Mouse (Mus musculus) heart, embryonic 15.5 days (tissue): ENCODE data around the gene Ehd2. TPM values are rescaled to one million over a fixed set of nuclear protein-coding genes. Genes with fewer than 3 reads are reported as not detected.
A peak's percentile ranks its signal among the peaks of the same experiment; 100 is the strongest.
"Not testable (repeated sequence)": the region's sequence is repeated elsewhere in the genome, so short reads cannot be mapped to it uniquely, and the experiment has no call there.

Experiments used
- ATAC-seq: fragments of 200-750 bp; cut with Nextera tagmentation; replicated peaks from 2 replicates; pipeline ENCODE4 v1.8.0; 2017; ENCODE audit warnings: low read depth, moderate TSS enrichment; ENCODE audit not compliant: insufficient number of reproducible peaks, insufficient read depth, low FRiP score
- H3K27ac ChIP-seq: fragments of 300-500 bp; sonication (generic); 2 replicates; pipeline ENCODE4 v1.5.1; 2015; ENCODE audit warnings: mild to moderate bottlenecking, inconsistent platforms
- H3K27me3 ChIP-seq: fragments of 300-500 bp; sonication (generic); 2 replicates; pipeline ENCODE4 v1.6.1; 2015; ENCODE audit warnings: inconsistent platforms
- H3K36me3 ChIP-seq: fragments of 300-500 bp; sonication (generic); 2 replicates; pipeline ENCODE4 v1.6.1; 2015; ENCODE audit warnings: mild to moderate bottlenecking, inconsistent platforms
- H3K4me1 ChIP-seq: fragments of 300-500 bp; sonication (generic); replicated peaks from 2 replicates; pipeline ENCODE4 v1.6.1; 2015; ENCODE audit warnings: inconsistent platforms
- H3K4me2 ChIP-seq: fragments of 300-500 bp; sonication (generic); 2 replicates; pipeline ENCODE4 v1.6.1; 2015; ENCODE audit warnings: inconsistent platforms, mild to moderate bottlenecking, moderate library complexity
- H3K4me3 ChIP-seq: fragments of 300-500 bp; sonication (generic); 2 replicates; pipeline ENCODE4 v1.5.1; 2015; ENCODE audit warnings: mild to moderate bottlenecking, inconsistent platforms
- H3K9ac ChIP-seq: fragments of 300-500 bp; sonication (generic); 2 replicates; pipeline ENCODE4 v1.6.1; 2015; ENCODE audit warnings: mild to moderate bottlenecking, inconsistent platforms
- H3K9me3 ChIP-seq: fragments of 300-500 bp; sonication (generic); replicated peaks from 2 replicates; pipeline ENCODE4 v1.6.1; 2016; ENCODE audit warnings: inconsistent platforms
- WGBS: fragments of 180-500 bp; shearing (Covaris S2); methylation state at CpG from one replicate; pipeline ENCODE4 v1.1.7; 2015; ENCODE audit warnings: mixed read lengths; 5-methylcytosine and 5-hydroxymethylcytosine counted together
- polyA plus RNA-seq: library from polyadenylated mRNA; unstranded; fragments of >200 nt; fragmentation: Nextera tagmentation; extraction: Ambion mirVana; gene quantifications from 2 replicates; pipeline ENCODE4 v1.2.1, GENCODE M21; 2015

Ehd2 gene
- polyA plus RNA-seq, 1 experiment from 2014 or later = 62.8 TPM

- 0 out of 2 replicates have a peak overlapping the region, but pooled peaks have one; percentile 75 for H3K4me3 ChIP-seq
Observed at GRCm38 (mm10) chr7:15919947-15920346, 47.4 kb downstream of the Ehd2 start.

GRCm38 (mm10) chr7:15918371-15918770 is 49.0 kb downstream of the Ehd2 start:
- Histone ChIP-seq H3K27ac (no peak overlapping the region), H3K9ac (no peak overlapping the region), H3K36me3 (peaks cover 32% of the 10 kb centered on the region), H3K27me3 (no peaks in the 10 kb centered on the region), H3K4me1 (peaks cover 27% of the 10 kb centered on the region), H3K9me3 (no peaks in the 10 kb centered on the region), H3K4me2 (no peak overlapping the region), H3K4me3 (no peak overlapping the region)
- no peak for ATAC-seq

More at GRCm38 (mm10) chr7:15919947-15920346, 47.4 kb downstream of the Ehd2 start:
- peaks cover 32% of the 10 kb centered on the region for H3K36me3 ChIP-seq
- no peaks in the 10 kb centered on the region for H3K27me3 ChIP-seq
- no peak overlapping the region for H3K9ac ChIP-seq
- H3K4me2 ChIP-seq = peak overlapping the region; percentile 76; the same call in 1 of the 2 replicates
- no peaks in the 10 kb centered on the region for H3K9me3 ChIP-seq
- H3K27ac ChIP-seq = no peak overlapping the region
- ATAC-seq = no peak
- H3K4me1 ChIP-seq = peaks cover 27% of the 10 kb centered on the region
- whole genome bisulfite sequencing = 86% methylated on average over 9 of the region's 9 CpGs

- no peaks in the 10 kb centered on the region for H3K27me3 ChIP-seq
- no peak for ATAC-seq
- WGBS = 86% methylated on average over 4 of the region's 4 CpGs
Observed at GRCm38 (mm10) chr7:15916996-15917395, 50.4 kb downstream of the Ehd2 start.

DNA sequence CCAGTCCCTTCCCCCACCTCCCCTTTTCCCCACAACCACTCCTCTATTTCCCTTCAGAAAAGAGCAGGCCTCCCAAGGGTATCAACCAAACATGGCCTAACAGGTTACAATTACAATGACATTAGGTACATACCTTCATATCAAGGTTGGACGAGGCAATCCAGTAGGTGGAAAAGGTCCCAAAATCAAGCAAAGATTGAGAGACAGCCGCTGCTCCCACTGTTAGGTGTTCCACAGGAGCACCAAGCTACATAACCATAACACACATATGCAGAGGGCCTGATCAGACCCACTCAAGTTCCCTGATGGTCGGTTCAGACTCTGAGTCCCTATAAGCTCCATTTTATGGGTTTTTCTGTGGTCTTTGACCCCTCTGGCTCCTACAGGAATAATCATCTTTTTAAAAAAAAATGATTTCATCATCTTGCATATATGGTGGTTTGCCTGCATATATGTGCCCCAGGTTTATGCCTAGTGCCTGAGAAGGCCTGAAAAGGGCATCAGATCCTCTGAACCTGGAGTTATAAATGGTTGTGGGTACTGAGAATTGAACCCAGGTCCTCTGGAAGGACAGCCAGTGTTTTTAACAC is 51.1 kb downstream of the Ehd2 start:
- Histone ChIP-seq H3K27me3 (no peaks in the 10 kb centered on the region), H3K36me3 (peaks cover 32% of the 10 kb centered on the region), H3K4me2 (no peak overlapping the region), H3K4me1 (peaks cover 17% of the 10 kb centered on the region), H3K27ac (no peak overlapping the region), H3K9me3 (no peaks in the 10 kb centered on the region), H3K4me3 (no peak overlapping the region), H3K9ac (no peak overlapping the region)
- ATAC-seq = no peak
- 84% methylated on average over 3 of the region's 3 CpGs for WGBS

More at GRCm38 (mm10) chr7:15916996-15917395, 50.4 kb downstream of the Ehd2 start:
- Histone ChIP-seq H3K9me3 (no peaks in the 10 kb centered on the region), H3K36me3 (peaks cover 32% of the 10 kb centered on the region), H3K27ac (no peak overlapping the region), H3K4me3 (no peak overlapping the region), H3K4me1 (peaks cover 20% of the 10 kb centered on the region), H3K4me2 (no peak overlapping the region), H3K9ac (no peak overlapping the region)

GRCm38 (mm10) chr7:15915695-15916094 is 51.7 kb downstream of the Ehd2 start:
- H3K9me3 ChIP-seq, H3K4me3 ChIP-seq, ATAC-seq, H3K27ac ChIP-seq, H3K4me2 ChIP-seq, H3K9ac ChIP-seq, H3K27me3 ChIP-seq: not testable (repeated sequence)
- WGBS = 82% methylated on average over 4 of the region's 4 CpGs
- H3K36me3 ChIP-seq = peaks cover 32% of the 10 kb centered on the region
- peaks cover 11% of the 10 kb centered on the region for H3K4me1 ChIP-seq

- Histone ChIP-seq H3K4me3 (no peak overlapping the region), H3K36me3 (peaks cover 28% of the 10 kb centered on the region), H3K9me3 (no peaks in the 10 kb centered on the region), H3K4me1 (peaks cover 2% of the 10 kb centered on the region; the same call in 1 of the 2 replicates), H3K9ac (no peak overlapping the region), H3K4me2 (no peak overlapping the region), H3K27me3 (no peaks in the 10 kb centered on the region), H3K27ac (no peak overlapping the region)
- no peak for ATAC-seq
- WGBS = 83% methylated on average over 2 of the region's 2 CpGs
Observed at GRCm38 (mm10) chr7:15914751-15915150, 52.6 kb downstream of the Ehd2 start.

- no peak for ATAC-seq
- Histone ChIP-seq H3K4me1 (no peaks in the 10 kb centered on the region), H3K4me2 (no peak overlapping the region), H3K27ac (no peak overlapping the region), H3K9me3 (no peaks in the 10 kb centered on the region), H3K36me3 (peaks cover 23% of the 10 kb centered on the region), H3K27me3 (no peaks in the 10 kb centered on the region), H3K9ac (no peak overlapping the region), H3K4me3 (no peak overlapping the region)
- WGBS = 29% methylated on average over 2 of the region's 2 CpGs
Observed at GRCm38 (mm10) chr7:15914252-15914651, 53.1 kb downstream of the Ehd2 start.

DNA sequence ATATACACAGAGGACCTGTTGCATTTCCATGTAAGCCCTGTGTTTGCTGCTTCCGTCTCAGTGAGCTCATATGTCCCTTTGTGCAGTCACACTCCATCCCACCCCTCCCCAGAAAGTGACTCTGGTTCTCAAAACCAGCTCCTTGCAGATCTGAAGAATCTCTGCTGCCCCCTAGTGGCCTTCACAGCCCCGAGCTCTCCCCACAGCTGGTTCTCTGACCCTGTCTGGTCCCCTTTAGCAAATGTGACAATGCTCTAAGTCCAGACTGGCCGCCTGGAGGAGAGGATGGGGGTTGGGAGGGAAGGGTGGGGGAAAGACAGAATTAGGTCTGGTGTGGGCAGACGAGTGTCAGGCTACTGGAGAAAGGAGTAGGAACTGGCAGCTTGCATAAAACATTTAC is 55.2 kb downstream of the Ehd2 start:
- peak; percentile 61 for ATAC-seq
- H3K9me3 ChIP-seq = no peaks in the 10 kb centered on the region
- H3K9ac ChIP-seq = no peak overlapping the region
- no peaks in the 10 kb centered on the region for H3K4me1 ChIP-seq
- H3K27me3 ChIP-seq = no peaks in the 10 kb centered on the region
- WGBS = 2% methylated on average over 4 of the region's 4 CpGs
- H3K4me3 ChIP-seq = no peak overlapping the region
- no peak overlapping the region for H3K27ac ChIP-seq
- no peak overlapping the region for H3K4me2 ChIP-seq
- peaks cover 8% of the 10 kb centered on the region for H3K36me3 ChIP-seq

GRCm38 (mm10) chr7:15910521-15910920 is 56.8 kb downstream of the Ehd2 start:
- Histone ChIP-seq H3K9ac (no peak overlapping the region), H3K4me1 (no peaks in the 10 kb centered on the region), H3K4me3 (no peak overlapping the region), H3K27ac (no peak overlapping the region), H3K9me3 (no peaks in the 10 kb centered on the region), H3K36me3 (no peaks in the 10 kb centered on the region), H3K27me3 (no peaks in the 10 kb centered on the region), H3K4me2 (no peak overlapping the region)
- WGBS = 73% methylated on average over 5 of the region's 5 CpGs
- ATAC-seq = no peak

DNA sequence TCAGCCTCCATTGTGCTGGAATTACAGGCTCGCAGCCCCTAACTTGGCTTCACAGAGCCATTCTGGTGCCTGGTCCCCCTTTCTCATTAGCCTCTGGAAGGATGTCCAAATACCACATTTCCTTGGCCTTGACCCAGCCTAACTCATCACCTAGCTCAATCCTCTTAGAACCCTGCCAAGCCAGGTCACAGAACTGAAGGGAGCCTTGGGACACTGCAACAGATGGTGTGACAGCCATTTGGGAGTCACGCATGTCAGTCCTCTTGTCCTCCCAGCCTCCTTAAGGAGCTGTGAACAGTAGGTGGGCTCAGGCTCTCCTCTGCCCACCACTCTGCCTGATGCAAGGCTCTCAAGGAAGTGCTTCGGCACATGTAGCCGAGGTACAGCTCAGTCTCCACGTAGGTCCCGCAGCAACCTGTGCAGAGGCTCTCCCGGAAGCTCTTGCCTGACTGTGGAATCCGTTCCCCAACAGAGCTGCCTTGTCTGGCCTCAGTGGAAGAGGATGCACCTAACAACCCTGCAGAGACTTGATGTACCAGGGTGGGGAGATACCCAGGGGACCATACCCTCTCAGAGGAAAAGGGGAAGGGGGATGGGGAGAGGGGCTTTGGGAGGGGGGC is 59.3 kb downstream of the Ehd2 start:
- Histone ChIP-seq H3K4me3 (no peak overlapping the region), H3K9me3 (no peaks in the 10 kb centered on the region), H3K4me1 (no peaks in the 10 kb centered on the region), H3K4me2 (no peak overlapping the region), H3K27ac (no peak overlapping the region), H3K36me3 (no peaks in the 10 kb centered on the region), H3K27me3 (no peaks in the 10 kb centered on the region), H3K9ac (no peak overlapping the region)
- 65% methylated on average over 8 of the region's 8 CpGs for WGBS
- no peak for ATAC-seq

DNA sequence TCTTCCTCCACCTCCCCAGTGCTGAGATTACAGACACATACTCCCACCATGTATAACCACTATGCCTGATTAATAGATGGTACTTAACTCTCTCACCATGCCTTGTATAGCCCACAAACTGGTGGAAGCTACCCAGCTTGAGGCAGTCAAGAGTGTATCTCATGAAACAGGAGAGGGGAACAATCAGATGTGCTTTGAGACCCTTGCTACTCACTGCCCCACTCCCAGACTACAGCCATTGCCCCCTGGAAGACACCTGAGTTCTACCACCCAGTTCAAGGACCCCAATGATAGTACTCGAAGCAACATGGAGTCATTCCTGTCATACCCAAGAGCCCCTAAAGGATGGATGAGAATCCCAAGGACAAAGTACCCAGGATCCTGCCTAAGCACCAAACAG is 60.8 kb downstream of the Ehd2 start:
- no peaks in the 10 kb centered on the region for H3K9me3 ChIP-seq
- no peaks in the 10 kb centered on the region for H3K4me1 ChIP-seq
- H3K27ac ChIP-seq = no peak overlapping the region
- 79% methylated on average over 1 of the region's 1 CpGs for whole genome bisulfite sequencing
- no peaks in the 10 kb centered on the region for H3K36me3 ChIP-seq
- no peak for ATAC-seq
- H3K9ac ChIP-seq = no peak overlapping the region
- H3K4me3 ChIP-seq = no peak overlapping the region
- no peaks in the 10 kb centered on the region for H3K27me3 ChIP-seq
- no peak overlapping the region for H3K4me2 ChIP-seq

GRCm38 (mm10) chr7:15905861-15906260 is 61.5 kb downstream of the Ehd2 start:
- no peaks in the 10 kb centered on the region for H3K9me3 ChIP-seq
- H3K9ac ChIP-seq = no peak overlapping the region
- H3K36me3 ChIP-seq = no peaks in the 10 kb centered on the region
- H3K4me3 ChIP-seq = no peak overlapping the region
- no peak overlapping the region for H3K4me2 ChIP-seq
- ATAC-seq = no peak
- H3K27ac ChIP-seq = no peak overlapping the region
- H3K4me1 ChIP-seq = no peaks in the 10 kb centered on the region
- no peaks in the 10 kb centered on the region for H3K27me3 ChIP-seq
- 68% methylated on average over 7 of the region's 7 CpGs for WGBS
